Mouse (Mus musculus) embryonic facial prominence, embryonic 15.5 days (tissue): ENCODE results near the gene Pcsk6. TPM values are rescaled to one million over a fixed set of nuclear protein-coding genes. Genes with fewer than 3 reads are reported as not detected.

Source experiments
- ATAC-seq: fragments of 200-750 bp; cut with Nextera tagmentation; 2 replicates; pipeline ENCODE4 v1.8.0; 2017; ENCODE audit warnings: low read depth, moderate TSS enrichment; ENCODE audit not compliant: insufficient number of reproducible peaks, low FRiP score, low TSS enrichment
- H3K27ac ChIP-seq: fragments of 300-500 bp; sonication (generic); replicated peaks from 2 replicates; pipeline ENCODE4 v1.5.1; 2015; ENCODE audit warnings: mild to moderate bottlenecking, inconsistent platforms
- H3K27me3 ChIP-seq: fragments of 300-500 bp; sonication (generic); 2 replicates; pipeline ENCODE4 v1.6.1; 2015; ENCODE audit warnings: inconsistent platforms
- H3K36me3 ChIP-seq: fragments of 300-500 bp; sonication (generic); 2 replicates; pipeline ENCODE4 v1.6.1; 2015; ENCODE audit warnings: mild to moderate bottlenecking, inconsistent platforms
- H3K4me1 ChIP-seq: fragments of 300-500 bp; sonication (generic); 2 replicates; pipeline ENCODE4 v1.6.1; 2015; ENCODE audit warnings: inconsistent platforms
- H3K4me2 ChIP-seq: fragments of 300-500 bp; sonication (generic); replicated peaks from 2 replicates; pipeline ENCODE4 v1.6.1; 2015; ENCODE audit warnings: mild to moderate bottlenecking, inconsistent platforms
- H3K4me3 ChIP-seq: fragments of 300-500 bp; sonication (generic); replicated peaks from 2 replicates; pipeline ENCODE4 v1.5.1; 2015; ENCODE audit warnings: mild to moderate bottlenecking, inconsistent platforms
- H3K9ac ChIP-seq: fragments of 300-500 bp; sonication (generic); 2 replicates; pipeline ENCODE4 v1.6.1; 2015; ENCODE audit warnings: inconsistent platforms
- H3K9me3 ChIP-seq: fragments of 300-500 bp; sonication (generic); replicated peaks from 2 replicates; pipeline ENCODE4 v1.6.1; 2016; ENCODE audit warnings: inconsistent platforms
- WGBS: fragments of 180-500 bp; shearing (Covaris S2); methylation state at CpG from one replicate; pipeline ENCODE4 v1.1.7; 2015; 5-methylcytosine and 5-hydroxymethylcytosine counted together
- polyA plus RNA-seq: library from polyadenylated mRNA; unstranded; fragments of >200 nt; fragmentation: Nextera tagmentation; extraction: Ambion mirVana; gene quantifications from 2 replicates; pipeline ENCODE4 v1.2.1, GENCODE M21; 2015

Gene Pcsk6
- polyA plus RNA-seq, 1 experiment from 2014 or later, result 8.5 TPM

- Histone ChIP-seq H3K27ac (no peak overlapping the region), H3K9me3 (no peaks in the 10 kb centered on the region), H3K4me3 (no peak overlapping the region), H3K4me2 (no peak overlapping the region), H3K4me1 (no peaks in the 10 kb centered on the region), H3K36me3 (no peaks in the 10 kb centered on the region), H3K9ac (no peak overlapping the region), H3K27me3 (no peaks in the 10 kb centered on the region)
- no peak for ATAC-seq
- WGBS, result 80% methylated on average over 7 of the region's 7 CpGs
Measured at GRCm38 (mm10) chr7:65946397-65946796, 84.9 kb downstream of the Pcsk6 start.

DNA sequence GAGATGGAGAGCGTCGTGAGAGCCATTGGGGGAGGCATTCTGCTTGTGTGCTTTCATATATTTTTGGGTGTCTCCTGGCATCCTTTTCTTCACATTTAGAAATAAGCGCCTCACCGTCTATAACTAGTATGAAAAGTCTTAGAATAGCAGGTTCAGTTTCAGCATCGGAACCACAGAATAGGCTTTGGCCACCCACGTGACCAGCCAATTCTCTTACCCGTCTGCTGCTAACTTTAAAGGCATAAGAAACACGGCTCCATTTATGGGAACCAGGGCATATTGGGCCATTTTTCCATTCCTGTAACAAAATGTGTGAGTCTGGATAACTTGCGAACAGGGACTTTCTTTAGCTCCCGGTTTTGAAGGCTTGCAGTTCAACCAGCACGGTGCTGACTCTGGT is 87.4 kb downstream of the Pcsk6 start:
- Histone ChIP-seq H3K4me1 (no peaks in the 10 kb centered on the region), H3K4me2 (no peak overlapping the region), H3K9me3 (no peaks in the 10 kb centered on the region), H3K27ac (no peak overlapping the region), H3K27me3 (no peaks in the 10 kb centered on the region), H3K9ac (no peak overlapping the region), H3K36me3 (no peaks in the 10 kb centered on the region), H3K4me3 (no peak overlapping the region)
- 90% methylated on average over 11 of the region's 11 CpGs for WGBS
- ATAC-seq, result no peak

DNA sequence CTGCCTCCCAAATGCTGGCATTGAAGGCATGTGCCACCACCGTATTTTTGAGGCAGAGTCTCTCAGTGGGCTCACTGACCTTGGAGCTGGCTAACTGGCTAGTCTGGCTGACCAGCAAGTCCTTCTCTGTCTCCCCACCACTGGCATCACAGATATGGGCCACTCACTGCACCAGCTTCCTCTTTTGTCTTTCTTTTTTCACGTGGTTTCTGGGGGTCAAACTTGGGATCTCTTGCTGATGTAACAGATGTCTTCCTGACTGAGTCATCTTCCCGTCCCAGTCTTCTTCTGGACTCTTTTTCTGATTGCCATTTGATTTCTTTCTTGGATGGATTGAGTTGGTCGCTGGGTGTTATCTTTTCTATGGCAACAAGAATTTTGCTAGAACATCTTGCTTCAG is 93.0 kb downstream of the Pcsk6 start:
- 69% methylated on average over 4 of the region's 4 CpGs for WGBS
- Histone ChIP-seq H3K27me3 (no peaks in the 10 kb centered on the region), H3K27ac (no peak overlapping the region), H3K36me3 (no peaks in the 10 kb centered on the region), H3K4me3 (no peak overlapping the region), H3K4me2 (no peak overlapping the region), H3K9ac (no peak overlapping the region), H3K4me1 (peaks cover 12% of the 10 kb centered on the region), H3K9me3 (no peaks in the 10 kb centered on the region)
- ATAC-seq, result no peak

DNA sequence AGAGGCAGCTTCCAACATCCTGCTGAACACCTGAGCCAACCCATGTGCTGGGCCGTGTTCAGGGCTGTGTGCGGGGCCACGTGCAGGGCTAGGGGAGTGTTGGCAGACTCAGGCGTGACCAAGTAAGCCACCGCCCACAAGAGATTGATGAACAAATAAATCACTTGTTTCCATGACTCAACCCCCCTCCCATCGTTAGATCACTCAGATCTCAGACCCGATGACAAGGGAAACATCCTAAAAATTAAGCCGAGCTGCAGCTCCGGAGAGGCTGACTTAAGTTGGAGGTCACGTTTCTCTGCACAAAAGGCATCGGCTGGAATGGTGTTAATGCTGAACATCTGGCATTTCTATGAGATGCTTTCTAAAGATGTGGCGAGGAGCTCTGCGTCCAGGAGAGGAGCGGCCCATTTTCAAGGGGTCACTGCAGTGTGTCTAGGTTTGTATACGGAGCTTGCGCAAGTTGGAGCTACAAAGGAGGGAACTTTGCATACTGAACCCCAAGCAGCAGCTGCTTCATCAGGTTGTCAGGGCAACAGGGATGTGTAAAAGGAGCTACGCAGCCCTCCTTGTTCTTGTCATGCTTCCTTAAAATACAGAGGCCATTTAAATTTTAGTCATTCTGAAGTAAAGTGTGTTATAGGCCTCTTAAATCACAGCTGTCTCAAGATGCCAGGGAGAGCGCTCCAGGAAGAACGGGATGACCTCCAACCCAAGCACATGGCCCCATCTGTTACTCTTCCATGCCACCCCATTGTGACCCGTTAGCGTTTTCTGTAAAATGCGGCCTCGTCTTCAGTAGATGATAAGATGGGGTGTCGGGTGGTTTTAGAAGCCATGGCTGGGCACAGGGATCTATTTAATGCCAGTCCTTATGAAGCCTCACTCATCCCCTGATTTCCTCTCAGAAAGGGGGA is 94.0 kb downstream of the Pcsk6 start:
- Histone ChIP-seq H3K27ac (no peak overlapping the region), H3K4me3 (no peak overlapping the region), H3K27me3 (no peaks in the 10 kb centered on the region), H3K4me1 (peaks cover 12% of the 10 kb centered on the region), H3K4me2 (0 out of 2 replicates have a peak overlapping the region, but pooled peaks have one; percentile 6), H3K9me3 (no peaks in the 10 kb centered on the region), H3K9ac (no peak overlapping the region), H3K36me3 (no peaks in the 10 kb centered on the region)
- WGBS, result 42% methylated on average over 24 of the region's 24 CpGs
- 0 out of 2 replicates have a peak, but pooled peaks have one; percentile 49 for ATAC-seq

GRCm38 (mm10) chr7:65957245-65957644 is 95.7 kb downstream of the Pcsk6 start:
- H3K4me2 ChIP-seq, result no peak overlapping the region
- no peak overlapping the region for H3K4me3 ChIP-seq
- H3K9ac ChIP-seq, result no peak overlapping the region
- ATAC-seq, result no peak
- 90% methylated on average over 1 of the region's 1 CpGs for WGBS
- no peaks in the 10 kb centered on the region for H3K9me3 ChIP-seq
- H3K27ac ChIP-seq, result no peak overlapping the region
- H3K36me3 ChIP-seq, result no peaks in the 10 kb centered on the region
- H3K27me3 ChIP-seq, result 0 out of 2 replicates have a peak, but pooled peaks cover 4% of the 10 kb centered on the region
- H3K4me1 ChIP-seq, result peaks cover 12% of the 10 kb centered on the region

- H3K9me3 ChIP-seq, result no peaks in the 10 kb centered on the region
- ATAC-seq, result no peak
- H3K27me3 ChIP-seq, result 0 out of 2 replicates have a peak, but pooled peaks cover 4% of the 10 kb centered on the region
- H3K36me3 ChIP-seq, result no peaks in the 10 kb centered on the region
- no peak overlapping the region for H3K9ac ChIP-seq
- no peak overlapping the region for H3K27ac ChIP-seq
- no peak overlapping the region for H3K4me2 ChIP-seq
- 92% methylated on average over 5 of the region's 5 CpGs for WGBS
- H3K4me1 ChIP-seq, result peaks cover 12% of the 10 kb centered on the region
- H3K4me3 ChIP-seq, result no peak overlapping the region
Measured at GRCm38 (mm10) chr7:65958105-65958504, 96.6 kb downstream of the Pcsk6 start.

DNA sequence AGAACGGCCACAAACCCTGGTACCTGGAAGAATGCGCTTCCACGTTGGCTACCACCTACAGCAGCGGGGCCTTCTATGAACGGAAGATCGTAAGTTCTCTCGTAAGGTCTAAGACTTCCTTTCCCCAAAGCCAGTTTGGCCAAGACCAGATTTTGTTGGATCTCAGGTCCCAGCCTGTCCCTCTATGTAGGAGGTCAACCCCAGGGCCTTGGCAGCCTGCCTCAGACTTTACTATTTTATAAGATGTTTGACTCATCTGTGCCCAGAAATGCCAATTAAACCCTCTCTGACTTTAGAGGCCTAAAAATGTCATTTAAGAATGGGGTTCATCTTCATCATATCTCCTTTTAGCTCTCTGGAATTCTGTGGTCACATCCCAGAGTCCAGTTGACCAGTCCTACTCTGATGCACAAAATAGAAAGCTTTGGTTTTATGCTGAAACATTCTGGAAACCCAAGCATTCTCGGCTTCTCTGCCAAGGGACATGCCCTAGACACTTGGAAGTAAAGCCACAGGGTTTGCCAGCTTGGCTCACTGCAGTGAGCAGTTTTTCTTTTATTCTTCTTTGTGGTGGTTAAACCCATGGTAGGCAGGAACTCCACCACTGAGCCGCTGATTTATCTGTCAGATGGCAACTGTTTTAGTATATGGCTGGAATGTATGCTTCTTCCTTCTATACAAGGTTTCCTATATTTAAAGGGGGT is 97.8 kb downstream of the Pcsk6 start:
- Histone ChIP-seq H3K9me3 (no peaks in the 10 kb centered on the region), H3K4me3 (no peak overlapping the region), H3K36me3 (no peaks in the 10 kb centered on the region), H3K4me1 (peaks cover 12% of the 10 kb centered on the region), H3K27ac (no peak overlapping the region), H3K4me2 (no peak overlapping the region), H3K27me3 (0 out of 2 replicates have a peak, but pooled peaks cover 4% of the 10 kb centered on the region), H3K9ac (no peak overlapping the region)
- no peak for ATAC-seq
- WGBS, result 91% methylated on average over 9 of the region's 9 CpGs

GRCm38 (mm10) chr7:65962611-65963010 is 101.1 kb downstream of the Pcsk6 start:
- Histone ChIP-seq H3K27me3 (0 out of 2 replicates have a peak, but pooled peaks cover 4% of the 10 kb centered on the region), H3K9me3 (no peaks in the 10 kb centered on the region), H3K9ac (no peak overlapping the region), H3K27ac (no peak overlapping the region), H3K36me3 (no peaks in the 10 kb centered on the region), H3K4me2 (no peak overlapping the region), H3K4me3 (no peak overlapping the region), H3K4me1 (peaks cover 5% of the 10 kb centered on the region; the same call in 1 of the 2 replicates)
- 86% methylated on average over 7 of the region's 7 CpGs for WGBS
- ATAC-seq, result no peak

GRCm38 (mm10) chr7:65964398-65964797 is 102.9 kb downstream of the Pcsk6 start:
- H3K36me3 ChIP-seq, result no peaks in the 10 kb centered on the region
- H3K9me3 ChIP-seq, result no peaks in the 10 kb centered on the region
- H3K27ac ChIP-seq, result peak overlapping the region; percentile 30; the same call in 1 of the 2 replicates
- no peak overlapping the region for H3K9ac ChIP-seq
- 0 out of 2 replicates have a peak, but pooled peaks cover 4% of the 10 kb centered on the region for H3K27me3 ChIP-seq
- no peak overlapping the region for H3K4me3 ChIP-seq
- peaks cover 5% of the 10 kb centered on the region; the same call in 1 of the 2 replicates for H3K4me1 ChIP-seq
- no peak for ATAC-seq
- H3K4me2 ChIP-seq, result no peak overlapping the region

GRCm38 (mm10) chr7:65971301-65971700 is 109.8 kb downstream of the Pcsk6 start:
- Histone ChIP-seq H3K27ac (no peak overlapping the region), H3K27me3 (peaks cover 15% of the 10 kb centered on the region), H3K9me3 (no peaks in the 10 kb centered on the region), H3K4me2 (no peak overlapping the region), H3K4me1 (no peaks in the 10 kb centered on the region), H3K36me3 (no peaks in the 10 kb centered on the region), H3K4me3 (no peak overlapping the region), H3K9ac (no peak overlapping the region)
- no peak for ATAC-seq
- WGBS, result 77% methylated on average over 10 of the region's 10 CpGs

GRCm38 (mm10) chr7:65977286-65977685 is 115.8 kb downstream of the Pcsk6 start:
- Histone ChIP-seq H3K9ac (no peak overlapping the region), H3K36me3 (no peaks in the 10 kb centered on the region), H3K4me1 (peaks cover 38% of the 10 kb centered on the region)

More at GRCm38 (mm10) chr7:65977286-65977685, 115.8 kb downstream of the Pcsk6 start:
- peaks cover 5% of the 10 kb centered on the region; the same call in 1 of the 2 replicates for H3K27me3 ChIP-seq
- no peaks in the 10 kb centered on the region for H3K9me3 ChIP-seq
- H3K4me3 ChIP-seq, result no peak overlapping the region
- H3K27ac ChIP-seq, result no peak overlapping the region
- H3K4me2 ChIP-seq, result no peak overlapping the region
- ATAC-seq, result no peak
- WGBS, result 55% methylated on average over 5 of the region's 5 CpGs
